Mouse (Mus musculus) monocyte, adult 5-6 weeks (primary cell): ENCODE data around the gene Abcd3. TPM values are rescaled to one million over a fixed set of nuclear protein-coding genes. Genes with fewer than 3 reads are reported as not detected.

ENCODE experiments used
- ATAC-seq: fragments of 153-309, 156-312 bp; replicated peaks from 2 replicates; pipeline ENCODE4 v1.8.0; 2017; ENCODE audit warnings: mild to moderate bottlenecking; ENCODE audit not compliant: low TSS enrichment, insufficient number of reproducible peaks, severe bottlenecking, poor library complexity, low FRiP score
- total RNA-seq: library from RNA; stranded (forward); fragments of 200-1000, 200-491, 200-594 nt; gene quantifications from 3 replicates; pipeline ENCODE4 v1.2.3, GENCODE M21; 2017

The Abcd3 gene
- total RNA-seq, 1 experiment from 2014 or later = 16.1 TPM

DNA sequence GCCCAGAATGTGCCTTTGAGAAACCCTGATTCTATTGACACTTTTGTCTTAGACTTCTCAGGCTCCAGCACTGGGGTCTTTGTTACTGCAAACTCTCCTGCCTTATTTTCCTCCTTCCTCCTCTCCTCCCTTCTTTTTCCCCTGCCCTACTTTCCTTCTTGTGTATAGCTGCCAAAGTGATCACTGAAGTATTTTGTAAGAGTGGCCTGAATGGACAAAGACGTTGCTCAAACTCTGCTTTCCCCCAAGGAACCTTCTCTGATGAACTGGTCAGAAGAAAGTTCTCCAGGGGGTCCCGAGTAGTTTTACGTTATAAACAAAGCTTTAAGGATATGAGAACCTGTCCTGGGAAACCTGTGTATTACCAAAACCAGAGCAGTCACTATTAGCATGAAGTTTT lies 95.4 kb downstream of the Abcd3 start:
- ATAC-seq = no peak

GRCm38 (mm10) chr3:121718679-121719078 lies 96.4 kb downstream of the Abcd3 start:
- ATAC-seq = no peak

GRCm38 (mm10) chr3:121716480-121716879 lies 98.6 kb downstream of the Abcd3 start:
- ATAC-seq = no peak

DNA sequence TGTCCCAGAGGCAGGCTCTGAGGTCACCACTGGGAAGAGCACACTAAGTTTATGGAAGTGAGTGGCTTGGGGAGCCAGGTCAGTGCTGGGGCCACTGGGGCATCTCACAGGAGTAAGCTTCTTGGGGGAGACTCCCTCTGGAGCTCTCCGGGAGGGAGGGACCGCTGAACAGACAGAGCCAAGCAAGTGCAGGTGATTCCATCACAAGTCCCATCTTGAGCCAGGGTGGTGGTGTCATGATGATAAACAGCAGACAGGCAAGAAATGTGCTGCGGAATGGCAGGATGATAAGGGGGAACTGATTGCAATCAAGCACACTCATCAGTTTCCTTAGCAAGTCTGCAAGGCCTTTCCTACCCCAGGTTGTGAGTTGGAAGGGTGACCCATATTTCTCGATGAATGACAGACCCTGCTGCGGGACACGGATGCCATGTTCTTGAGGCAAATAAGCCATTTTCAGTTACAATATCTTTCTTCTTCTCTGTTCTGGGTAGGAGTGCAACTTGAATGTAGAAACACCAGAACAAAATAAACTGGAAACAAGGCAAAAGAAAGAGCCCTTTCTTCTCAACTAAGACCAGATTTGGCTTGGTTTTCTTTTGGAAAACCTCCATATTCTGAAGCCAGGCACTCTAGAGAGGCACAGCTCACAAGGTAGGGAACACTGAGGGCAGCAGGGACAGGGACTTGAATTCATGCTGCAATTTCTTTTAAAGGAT lies 99.2 kb downstream of the Abcd3 start:
- no peak for ATAC-seq

GRCm38 (mm10) chr3:121715336-121715735 lies 99.8 kb downstream of the Abcd3 start:
- no peak for ATAC-seq

GRCm38 (mm10) chr3:121714461-121714860 lies 100.6 kb downstream of the Abcd3 start:
- ATAC-seq = no peak

- no peak for ATAC-seq
Measured at GRCm38 (mm10) chr3:121713816-121714215, 101.3 kb downstream of the Abcd3 start.

DNA sequence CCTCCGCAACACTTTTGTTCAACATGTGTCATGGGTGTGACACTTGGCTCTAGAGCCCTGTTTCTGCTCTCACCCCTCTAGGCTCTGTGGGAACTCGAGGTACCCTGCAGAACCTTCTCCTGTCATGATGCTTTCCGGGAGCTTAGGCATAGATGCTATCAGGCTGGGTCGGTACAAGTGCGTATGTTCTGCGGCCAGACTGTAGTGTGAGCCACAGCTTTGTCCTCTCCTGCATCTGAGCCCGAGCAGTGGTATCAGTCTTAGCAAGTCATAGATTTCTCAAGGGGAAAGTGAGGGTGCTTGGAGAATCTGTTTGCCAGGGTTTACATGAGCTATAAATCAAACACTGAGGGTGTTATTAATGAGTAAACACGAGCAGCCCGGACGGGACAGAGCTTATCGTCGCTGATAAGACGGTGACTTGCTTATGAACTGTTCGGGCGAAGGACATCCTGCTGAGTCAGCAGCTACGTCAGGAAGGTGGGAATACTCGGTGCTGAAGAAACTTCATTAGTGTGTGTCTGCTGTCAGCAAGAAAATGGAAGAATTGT lies 101.9 kb downstream of the Abcd3 start:
- ATAC-seq = no peak

- ATAC-seq = no peak
Measured at GRCm38 (mm10) chr3:121712222-121712621, 102.9 kb downstream of the Abcd3 start.

- ATAC-seq = no peak
Measured at GRCm38 (mm10) chr3:121710894-121711531, 104.1 kb downstream of the Abcd3 start.

Other genes starting within 250 kb of the Abcd3 start
- not detected in 3 replicates for gene 4930432M17Rik, start 144.5 kb downstream of the Abcd3 start, total RNA-seq
- not detected in 3 replicates for gene F3, start 91.8 kb downstream of the Abcd3 start, total RNA-seq
- gene Arhgap29, start 137.2 kb upstream of the Abcd3 start, total RNA-seq = 0.96 to 2.4 TPM (median 1.7 TPM) in 3 replicates
- gene Abca4, start 229.1 kb upstream of the Abcd3 start, total RNA-seq = not detected in 3 replicates